Comparison of ENCODE assay signal across 8 mouse cellular contexts in genomic region chr11:120573585-120574277, GRCm38 (mm10). TPM values are rescaled to one million over a fixed set of nuclear protein-coding genes. Genes with fewer than 3 reads are reported as not detected.
DNase-seq lines count a peak whose midpoint lies in the region; ATAC-seq and TF ChIP-seq lines count a peak whose summit lies in the region.

No protein-coding gene starts in this region.

- H3K4me2 ChIP-seq in intestine, embryonic 14.5 days (ENCODE audit: low read length) = peak overlapping the region; percentile 85
- H3K4me2 ChIP-seq in midbrain, embryonic 12.5 days (replicated peaks) = peak overlapping the region; percentile 83

- H3K36me3 ChIP-seq in kidney, adult 2 months (ENCODE audit: control insufficient read depth, insufficient read depth, low read length) = peaks cover 2% of the 10 kb centered on the region
- H3K36me3 ChIP-seq in embryonic facial prominence, embryonic 10.5 days (replicated peaks) = peaks cover 56% of the 10 kb centered on the region
- peaks cover 42% of the 10 kb centered on the region for H3K36me3 ChIP-seq in intestine, embryonic 14.5 days (ENCODE audit: control insufficient read depth, insufficient read depth, low read length)
- H3K36me3 ChIP-seq in midbrain, embryonic 12.5 days = peaks cover 43% of the 10 kb centered on the region

- H3K27ac ChIP-seq in kidney, adult 2 months (ENCODE audit: insufficient read depth, low read depth, low read length) = peak overlapping the region; percentile 80
- peak overlapping the region; percentile 96 for H3K27ac ChIP-seq in embryonic facial prominence, embryonic 10.5 days (replicated peaks)
- H3K27ac ChIP-seq in intestine, embryonic 14.5 days (ENCODE audit: low read depth) = peak overlapping the region; percentile 95
- H3K27ac ChIP-seq in midbrain, embryonic 12.5 days (replicated peaks) = peak overlapping the region; percentile 93

- peaks cover 27% of the 10 kb centered on the region for H3K4me1 ChIP-seq in kidney, adult 2 months (ENCODE audit: control insufficient read depth, insufficient read depth, low read length)
- H3K4me1 ChIP-seq in embryonic facial prominence, embryonic 10.5 days = peaks cover 35% of the 10 kb centered on the region
- H3K4me1 ChIP-seq in intestine, embryonic 14.5 days (replicated peaks; ENCODE audit: control insufficient read depth, insufficient read depth, low read length) = peaks cover 15% of the 10 kb centered on the region
- H3K4me1 ChIP-seq in midbrain, embryonic 12.5 days = peaks cover 28% of the 10 kb centered on the region

- WGBS in kidney, adult 2 months = under 1% methylated on average over 23 of the region's 23 CpGs
- under 1% methylated on average over 23 of the region's 23 CpGs for WGBS in embryonic facial prominence, embryonic 10.5 days
- WGBS in intestine, embryonic 14.5 days = under 1% methylated on average over 23 of the region's 23 CpGs
- under 1% methylated on average over 23 of the region's 23 CpGs for WGBS in midbrain, embryonic 12.5 days

- H3K4me3 ChIP-seq in kidney, adult 2 months (ENCODE audit: insufficient read depth, low read depth, low read length) = peak overlapping the region; percentile 77
- H3K4me3 ChIP-seq in embryonic facial prominence, embryonic 10.5 days = peak overlapping the region; percentile 64
- peak overlapping the region; percentile 98 for H3K4me3 ChIP-seq in intestine, embryonic 14.5 days (ENCODE audit: low read depth, low read length)
- peak overlapping the region; percentile 91 for H3K4me3 ChIP-seq in midbrain, embryonic 12.5 days

- DNase-seq in kidney, adult 2 months = no peak
- no peak for DNase-seq in kidney, postnatal 14 days
- DNase-seq in embryonic facial prominence, embryonic 10.5 days (ENCODE audit: low spot score) = peak; percentile 23
- DNase-seq in intestine, embryonic 14.5 days (ENCODE audit: low spot score) = no peak
- no peak for DNase-seq in MN1 (ENCODE audit: low spot score)
- no peak for DNase-seq in testis, postnatal 14 days (ENCODE audit: low spot score)

- ATAC-seq in intestine, embryonic 14.5 days (replicated peaks; ENCODE audit: low FRiP score, low TSS enrichment, low read depth) = no peak
- ATAC-seq in midbrain, embryonic 12.5 days (ENCODE audit: low FRiP score, low read depth) = peak; percentile 7; the same call in 1 of the 2 replicates
- no peak for ATAC-seq in megakaryocyte progenitor cell, adult 5-6 weeks (replicated peaks; ENCODE audit: poor library complexity)

- H3K9me3 ChIP-seq in embryonic facial prominence, embryonic 10.5 days = no peaks in the 10 kb centered on the region
- no peaks in the 10 kb centered on the region for H3K9me3 ChIP-seq in intestine, embryonic 14.5 days (ENCODE audit: control insufficient read depth, low read length)
- H3K9me3 ChIP-seq in midbrain, embryonic 12.5 days = no peaks in the 10 kb centered on the region

- no peaks in the 10 kb centered on the region for H3K27me3 ChIP-seq in kidney, adult 2 months (replicated peaks; ENCODE audit: control insufficient read depth, insufficient read depth, low read length)
- no peaks in the 10 kb centered on the region for H3K27me3 ChIP-seq in embryonic facial prominence, embryonic 10.5 days (replicated peaks; ENCODE audit: low read depth, poor library complexity, severe bottlenecking)
- no peaks in the 10 kb centered on the region for H3K27me3 ChIP-seq in intestine, embryonic 14.5 days (replicated peaks; ENCODE audit: control insufficient read depth, insufficient read depth, low read length)
- no peaks in the 10 kb centered on the region for H3K27me3 ChIP-seq in midbrain, embryonic 12.5 days

- peak overlapping the region; percentile 94 for H3K9ac ChIP-seq in intestine, embryonic 14.5 days (ENCODE audit: low read length)
- H3K9ac ChIP-seq in midbrain, embryonic 12.5 days (replicated peaks) = peak overlapping the region; percentile 80

- TF ChIP-seq CTCF in kidney, adult 2 months (conservative IDR thresholded peaks at IDR 0.05; ENCODE audit: insufficient read depth, insufficient read length, low read depth, low read length) = no peak

- TF ChIP-seq POLR2A in kidney, adult 2 months (IDR thresholded peaks at IDR 0.05; ENCODE audit: low read depth, low read length) = no peak

RNA-seq across cellular contexts. Expression of gene P4hb, which starts 0.7 kb away (rescaled TPM):
- polyA plus RNA-seq in kidney, adult 2 months (2012; rRNA removed) = 323 and 342 TPM in 2 replicates
- 556 and 565 TPM in 2 replicates for polyA plus RNA-seq in embryonic facial prominence, embryonic 10.5 days (2016; fragmentation: Nextera tagmentation; extraction: Ambion mirVana)
- polyA plus RNA-seq in intestine, embryonic 14.5 days (2014; fragmentation: Nextera tagmentation; extraction: Ambion mirVana) = 746 and 800 TPM in 2 replicates
- polyA plus RNA-seq in midbrain, embryonic 12.5 days (2016; fragmentation: Nextera tagmentation; extraction: Ambion mirVana) = 384 and 418 TPM in 2 replicates
- total RNA-seq in megakaryocyte progenitor cell, adult 5-6 weeks (2015) = 669 and 748 TPM in 2 replicates
- total RNA-seq in megakaryocyte progenitor cell, adult 5-6 weeks (2017) = 1,254 and 1,320 TPM in 2 replicates

RNA-seq across cellular contexts. Expression of gene Arhgdia, which starts 7.7 kb away (rescaled TPM):
- 543 and 613 TPM in 2 replicates for polyA plus RNA-seq in kidney, adult 2 months (2012; rRNA removed)
- 735 and 777 TPM in 2 replicates for polyA plus RNA-seq in embryonic facial prominence, embryonic 10.5 days (2016; fragmentation: Nextera tagmentation; extraction: Ambion mirVana)
- 627 and 633 TPM in 2 replicates for polyA plus RNA-seq in intestine, embryonic 14.5 days (2014; fragmentation: Nextera tagmentation; extraction: Ambion mirVana)
- 504 and 557 TPM in 2 replicates for polyA plus RNA-seq in midbrain, embryonic 12.5 days (2016; fragmentation: Nextera tagmentation; extraction: Ambion mirVana)
- total RNA-seq in megakaryocyte progenitor cell, adult 5-6 weeks (2015) = 401 and 420 TPM in 2 replicates
- total RNA-seq in megakaryocyte progenitor cell, adult 5-6 weeks (2017) = 177 and 193 TPM in 2 replicates

RNA-seq across cellular contexts. Expression of gene Ppp1r27, which starts 22.8 kb away (rescaled TPM):
- 9.5 TPM in 1 of 2 replicates, not detected in the other for polyA plus RNA-seq in kidney, adult 2 months (2012; rRNA removed)
- not detected in 2 replicates for polyA plus RNA-seq in embryonic facial prominence, embryonic 10.5 days (2016; fragmentation: Nextera tagmentation; extraction: Ambion mirVana)
- polyA plus RNA-seq in intestine, embryonic 14.5 days (2014; fragmentation: Nextera tagmentation; extraction: Ambion mirVana) = 0.24 TPM in 1 of 2 replicates, not detected in the other
- polyA plus RNA-seq in midbrain, embryonic 12.5 days (2016; fragmentation: Nextera tagmentation; extraction: Ambion mirVana) = not detected in 2 replicates
- not detected in 2 replicates for total RNA-seq in megakaryocyte progenitor cell, adult 5-6 weeks (2015)
- 1.3 TPM in 1 of 2 replicates, not detected in the other for total RNA-seq in megakaryocyte progenitor cell, adult 5-6 weeks (2017)

RNA-seq across cellular contexts. Expression of gene Mcrip1, which starts 24.2 kb away (rescaled TPM):
- 129 and 131 TPM in 2 replicates for polyA plus RNA-seq in kidney, adult 2 months (2012; rRNA removed)
- 201 and 221 TPM in 2 replicates for polyA plus RNA-seq in embryonic facial prominence, embryonic 10.5 days (2016; fragmentation: Nextera tagmentation; extraction: Ambion mirVana)
- polyA plus RNA-seq in intestine, embryonic 14.5 days (2014; fragmentation: Nextera tagmentation; extraction: Ambion mirVana) = 191 and 209 TPM in 2 replicates
- 212 and 232 TPM in 2 replicates for polyA plus RNA-seq in midbrain, embryonic 12.5 days (2016; fragmentation: Nextera tagmentation; extraction: Ambion mirVana)
- 71.6 and 75.3 TPM in 2 replicates for total RNA-seq in megakaryocyte progenitor cell, adult 5-6 weeks (2015)
- 24.2 and 25.8 TPM in 2 replicates for total RNA-seq in megakaryocyte progenitor cell, adult 5-6 weeks (2017)

RNA-seq across cellular contexts. Expression of gene Alyref, which starts 24.4 kb away (rescaled TPM):
- polyA plus RNA-seq in kidney, adult 2 months (2012; rRNA removed) = 18.8 and 29.0 TPM in 2 replicates
- 620 and 640 TPM in 2 replicates for polyA plus RNA-seq in embryonic facial prominence, embryonic 10.5 days (2016; fragmentation: Nextera tagmentation; extraction: Ambion mirVana)
- polyA plus RNA-seq in intestine, embryonic 14.5 days (2014; fragmentation: Nextera tagmentation; extraction: Ambion mirVana) = 387 and 448 TPM in 2 replicates
- polyA plus RNA-seq in midbrain, embryonic 12.5 days (2016; fragmentation: Nextera tagmentation; extraction: Ambion mirVana) = 652 and 655 TPM in 2 replicates
- total RNA-seq in megakaryocyte progenitor cell, adult 5-6 weeks (2015) = 197 and 227 TPM in 2 replicates
- 266 and 298 TPM in 2 replicates for total RNA-seq in megakaryocyte progenitor cell, adult 5-6 weeks (2017)
